ENCODE assay signal across 12 mouse cellular contexts in the genomic region with DNA sequence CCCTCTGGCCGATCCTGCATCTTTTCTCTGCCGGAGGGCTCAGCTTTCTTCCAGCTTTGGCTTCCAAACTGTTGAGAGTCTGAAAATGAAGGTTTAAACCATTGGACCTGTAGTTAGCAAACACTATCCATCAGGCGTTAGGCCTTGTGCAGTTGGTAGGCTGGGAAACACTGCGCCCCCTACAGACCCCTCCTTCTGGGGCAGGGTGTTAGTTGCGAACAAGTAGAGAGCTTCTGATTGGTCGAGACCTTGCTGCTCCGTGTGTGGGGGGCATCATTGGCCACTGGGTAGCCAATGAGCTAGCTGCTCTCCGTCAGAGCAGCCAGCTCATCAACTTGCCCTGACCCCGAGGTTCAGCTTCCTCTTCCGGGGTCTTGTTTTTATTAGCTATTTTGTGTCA. TPM values are rescaled to one million over a fixed set of nuclear protein-coding genes. Genes with fewer than 3 reads are reported as not detected.
DNase-seq lines count a peak whose midpoint lies in the region; ATAC-seq and TF ChIP-seq lines count a peak whose summit lies in the region.
"Had no signal": no experiment of that assay in that cellular context is flagged by ENCODE, and none has a peak within 500 bp of the region (broad histone marks: within the 10 kb centered on the region; RNA-seq: fewer than 3 reads in every experiment).

No protein-coding gene starts in this region.

- ATAC-seq in embryonic facial prominence, embryonic 11.5 days (replicated peaks; ENCODE audit: insufficient number of reproducible peaks, low FRiP score, low TSS enrichment, low read depth): no peak
- ATAC-seq: forebrain, postnatal 0 days; inflammation-experienced regulatory T-cells, adult 6 months had no signal

- no peak overlapping the region for H3K4me3 ChIP-seq in E14TG2a.4 (replicated peaks; ENCODE audit: low read length)
- H3K4me3 ChIP-seq in embryonic facial prominence, embryonic 11.5 days (ENCODE audit: low read depth, low read length): no peak overlapping the region

- WGBS in embryonic facial prominence, embryonic 11.5 days: 59% methylated on average over 10 of the region's 10 CpGs

- H3K4me1 ChIP-seq in E14TG2a.4 (replicated peaks; ENCODE audit: low read depth, low read length): peaks cover 32% of the 10 kb centered on the region
- H3K4me1 ChIP-seq in embryonic facial prominence, embryonic 11.5 days (ENCODE audit: control insufficient read depth, insufficient read depth, low read length): peaks cover 8% of the 10 kb centered on the region

- H3K4me2 ChIP-seq in embryonic facial prominence, embryonic 11.5 days (ENCODE audit: low read depth, low read length): no peak overlapping the region

- DNase-seq in A20 (ENCODE audit: low read depth, low spot score): peak; percentile 14
- DNase-seq in embryonic facial prominence, embryonic 11.5 days (ENCODE audit: low spot score): peak; percentile 71
- DNase-seq in kidney, postnatal 14 days: peak; percentile 75
- no peak for DNase-seq in layer of hippocampus, adult 8-10 months (ENCODE audit: low spot score in 2 of 2)
- no peak for DNase-seq in adrenal gland, postnatal 14 days
- DNase-seq in B cell, adult 2 months: no peak
- DNase-seq: forebrain, postnatal 0 days had no signal

- no peak overlapping the region for H3K27ac ChIP-seq in embryonic facial prominence, embryonic 11.5 days (replicated peaks; ENCODE audit: low read depth, low read length)

- TF ChIP-seq CTCF in E14TG2a.4 (conservative IDR thresholded peaks at IDR 0.05; ENCODE audit: low read length): peak; percentile 54

- no peaks in the 10 kb centered on the region for H3K9me3 ChIP-seq in E14TG2a.4 (ENCODE audit: low read length)
- no peaks in the 10 kb centered on the region for H3K9me3 ChIP-seq in embryonic facial prominence, embryonic 11.5 days (replicated peaks; ENCODE audit: control insufficient read depth, low read length)

- H3K9ac ChIP-seq in embryonic facial prominence, embryonic 11.5 days (replicated peaks; ENCODE audit: low read length): no peak overlapping the region
- H3K9ac ChIP-seq: forebrain, postnatal 0 days had no signal

- H3K27me3 ChIP-seq in E14TG2a.4 (ENCODE audit: insufficient read depth, low read length): peaks cover 40% of the 10 kb centered on the region
- H3K27me3 ChIP-seq in embryonic facial prominence, embryonic 11.5 days (ENCODE audit: control insufficient read depth, insufficient read depth, low read length): no peaks in the 10 kb centered on the region

- no peaks in the 10 kb centered on the region for H3K36me3 ChIP-seq in E14TG2a.4 (ENCODE audit: insufficient read depth, low read length)
- H3K36me3 ChIP-seq in embryonic facial prominence, embryonic 11.5 days (replicated peaks; ENCODE audit: control insufficient read depth, insufficient read depth, low read depth, low read length): no peaks in the 10 kb centered on the region

RNA-seq across cellular contexts. Expression of a gene that starts 46.4 kb away (rescaled TPM):
- 4.4 and 4.7 TPM in 2 replicates for polyA plus RNA-seq in embryonic facial prominence, embryonic 11.5 days (2014; fragmentation: Nextera tagmentation; extraction: Ambion mirVana)
- total RNA-seq in layer of hippocampus, adult 8-10 months (2022): under 1 TPM in 3 of 4 experiments, not detected in 1; 0.16 to 0.18 (median 0.16) TPM
- 0.41 TPM in 1 of 2 replicates, not detected in the other for total RNA-seq in adrenal gland, postnatal 14 days (2021)
- total RNA-seq: common myeloid progenitor, adult 5-6 weeks; megakaryocyte progenitor cell, adult 5-6 weeks had no signal
- polyA plus RNA-seq: forebrain, postnatal 0 days; inflammation-experienced regulatory T-cells, adult 6 months; neural tube, embryonic 14.5 days had no signal

RNA-seq across cellular contexts. Expression of a gene that starts 58.2 kb away (rescaled TPM):
- polyA plus RNA-seq in embryonic facial prominence, embryonic 11.5 days (2014; fragmentation: Nextera tagmentation; extraction: Ambion mirVana): 15.1 and 15.7 TPM in 2 replicates
- total RNA-seq in layer of hippocampus, adult 8-10 months (2022): 1 to 10 TPM; 1.0 to 2.3 (median 1.3) TPM
- 4.6 and 5.1 TPM in 2 replicates for total RNA-seq in adrenal gland, postnatal 14 days (2021)
- total RNA-seq: common myeloid progenitor, adult 5-6 weeks; megakaryocyte progenitor cell, adult 5-6 weeks had no signal
- polyA plus RNA-seq: inflammation-experienced regulatory T-cells, adult 6 months had no signal

Comparison
In these comparisons a context has a peak if more than half of its experiments do, and no peak if none do; other contexts are left out.
1. DNase-seq: peak in A20 (single experiment), embryonic facial prominence, embryonic 11.5 days (single experiment) and kidney, postnatal 14 days (single experiment); none in layer of hippocampus, adult 8-10 months (0 of 2), adrenal gland, postnatal 14 days (single experiment) and B cell, adult 2 months (0 of 2).